ENCODE assay signal across 16 mouse cellular contexts in the genomic region with DNA sequence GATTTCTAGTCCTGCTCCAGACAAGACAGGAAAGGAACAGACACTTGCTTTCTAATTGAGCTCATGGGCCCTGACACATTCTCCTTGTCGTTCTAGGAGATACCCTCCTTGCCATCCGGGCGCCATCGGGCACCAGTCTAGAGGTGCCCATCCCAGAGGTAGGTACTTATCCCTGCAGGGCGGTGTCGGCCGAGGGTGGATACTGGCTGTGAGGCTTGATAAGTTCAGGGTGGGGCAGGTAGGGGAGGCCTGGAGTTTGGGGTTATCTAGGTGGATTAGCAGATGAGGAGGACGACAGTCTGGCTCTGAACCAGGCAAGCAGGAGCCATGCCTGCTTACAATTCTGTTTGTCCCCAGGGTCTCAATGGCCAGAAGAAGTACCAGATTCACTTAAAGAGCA. TPM values are rescaled to one million over a fixed set of nuclear protein-coding genes. Genes with fewer than 3 reads are reported as not detected.
DNase-seq lines count a peak whose midpoint lies in the region; ATAC-seq and TF ChIP-seq lines count a peak whose summit lies in the region.
"Had no signal": no experiment of that assay in that cellular context is flagged by ENCODE, and none has a peak within 500 bp of the region (broad histone marks: within the 10 kb centered on the region; RNA-seq: fewer than 3 reads in every experiment).

No protein-coding gene starts in this region.

- no peak overlapping the region for H3K4me2 ChIP-seq in hindbrain, embryonic 12.5 days (replicated peaks)
- H3K4me2 ChIP-seq in forebrain, postnatal 0 days (ENCODE audit: low read depth), result no peak overlapping the region

- ATAC-seq in hindbrain, embryonic 12.5 days (ENCODE audit: low FRiP score), result no peak
- ATAC-seq in forebrain, postnatal 0 days, result no peak
- ATAC-seq: CD4-positive, CD25-positive, alpha-beta regulatory T cell, adult 4 months; midbrain, embryonic 16.5 days; Patski had no signal

- peaks cover 18% of the 10 kb centered on the region for H3K4me1 ChIP-seq in hindbrain, embryonic 12.5 days
- 0 out of 2 replicates have a peak, but pooled peaks cover 9% of the 10 kb centered on the region for H3K4me1 ChIP-seq in forebrain, postnatal 0 days (ENCODE audit: insufficient read depth)

- H3K36me3 ChIP-seq in hindbrain, embryonic 12.5 days, result peaks cover 49% of the 10 kb centered on the region
- H3K36me3 ChIP-seq in forebrain, postnatal 0 days (ENCODE audit: insufficient read depth), result peaks cover 47% of the 10 kb centered on the region

- TF ChIP-seq CTCF in forebrain, postnatal 0 days (IDR thresholded peaks at IDR 0.05; ENCODE audit: low read depth), result no peak

- WGBS in hindbrain, embryonic 12.5 days, result 90% methylated on average over 8 of the region's 8 CpGs
- 95% methylated on average over 8 of the region's 8 CpGs for WGBS in forebrain, postnatal 0 days

- no peak overlapping the region for H3K27ac ChIP-seq in hindbrain, embryonic 12.5 days
- no peak overlapping the region for H3K27ac ChIP-seq in forebrain, postnatal 0 days (ENCODE audit: low read depth, low read length)
- H3K27ac ChIP-seq: hindbrain, embryonic 10.5 days; layer of hippocampus, adult 2 months had no signal

- no peak overlapping the region for H3K4me3 ChIP-seq in hindbrain, embryonic 12.5 days
- H3K4me3 ChIP-seq in forebrain, postnatal 0 days (ENCODE audit: low read depth, low read length), result no peak overlapping the region
- H3K4me3 ChIP-seq: hindbrain, embryonic 10.5 days; layer of hippocampus, adult 2 months had no signal

- H3K27me3 ChIP-seq in hindbrain, embryonic 12.5 days, result peaks cover 6% of the 10 kb centered on the region; the same call in 1 of the 2 replicates
- no peaks in the 10 kb centered on the region for H3K27me3 ChIP-seq in forebrain, postnatal 0 days (ENCODE audit: insufficient read depth, low read length)
- H3K27me3 ChIP-seq: Patski had no signal

- no peak overlapping the region for H3K9ac ChIP-seq in hindbrain, embryonic 12.5 days
- H3K9ac ChIP-seq in forebrain, postnatal 0 days, result no peak overlapping the region

- DNase-seq in kidney, adult 11 months, result peak; percentile 16
- no peak for DNase-seq in kidney, adult 18-20 months
- peak; percentile 84 for DNase-seq in c-Kit-negative CD71-positive TER-119-positive erythroid progenitor cells, embryonic 14.5 days (ENCODE audit: low read depth, low spot score)
- DNase-seq in liver, result peak; percentile 95
- DNase-seq in spleen, postnatal 10 days (ENCODE audit: low spot score in 2 of 2), result peak; percentile 77 to 87
- DNase-seq in cerebellum, postnatal 36 days, result no peak
- DNase-seq in forebrain, postnatal 0 days, result no peak
- DNase-seq: kidney, adult 9 months; left cerebral cortex, postnatal 4 days; lung, postnatal 10 days had no signal

- no peaks in the 10 kb centered on the region for H3K9me3 ChIP-seq in hindbrain, embryonic 12.5 days (replicated peaks)
- no peaks in the 10 kb centered on the region for H3K9me3 ChIP-seq in forebrain, postnatal 0 days (ENCODE audit: low read length)
- H3K9me3 ChIP-seq: hindbrain, embryonic 10.5 days had no signal

RNA-seq across cellular contexts. Expression of gene E2f4, which starts 2.5 kb away (rescaled TPM):
- 68.8 and 69.9 TPM in 2 replicates for polyA plus RNA-seq in hindbrain, embryonic 12.5 days (2016; fragmentation: Nextera tagmentation; extraction: Ambion mirVana)
- 26.2 and 36.7 TPM in 2 replicates for total RNA-seq in forebrain, postnatal 0 days (2014; rRNA removed)
- 30.6 and 31.6 TPM in 2 replicates for polyA plus RNA-seq in forebrain, postnatal 0 days (2015; fragmentation: Nextera tagmentation; extraction: Ambion mirVana)

RNA-seq across cellular contexts. Expression of gene Exoc3l, which starts 4.1 kb away (rescaled TPM):
- polyA plus RNA-seq in hindbrain, embryonic 12.5 days (2016; fragmentation: Nextera tagmentation; extraction: Ambion mirVana), result 12.7 and 15.7 TPM in 2 replicates
- total RNA-seq in forebrain, postnatal 0 days (2014; rRNA removed), result 1.8 and 2.7 TPM in 2 replicates
- 7.0 and 7.5 TPM in 2 replicates for polyA plus RNA-seq in forebrain, postnatal 0 days (2015; fragmentation: Nextera tagmentation; extraction: Ambion mirVana)

RNA-seq across cellular contexts. Expression of gene Elmo3, which starts 5.4 kb away (rescaled TPM):
- 2.7 and 3.2 TPM in 2 replicates for polyA plus RNA-seq in hindbrain, embryonic 12.5 days (2016; fragmentation: Nextera tagmentation; extraction: Ambion mirVana)
- total RNA-seq in forebrain, postnatal 0 days (2014; rRNA removed), result 0.86 and 0.92 TPM in 2 replicates
- 0.54 and 1.1 TPM in 2 replicates for polyA plus RNA-seq in forebrain, postnatal 0 days (2015; fragmentation: Nextera tagmentation; extraction: Ambion mirVana)

RNA-seq across cellular contexts. Expression of gene 4931428F04Rik, which starts 10.3 kb away (rescaled TPM):
- polyA plus RNA-seq in hindbrain, embryonic 12.5 days (2016; fragmentation: Nextera tagmentation; extraction: Ambion mirVana), result 63.2 and 74.0 TPM in 2 replicates
- total RNA-seq in forebrain, postnatal 0 days (2014; rRNA removed), result 54.2 and 70.9 TPM in 2 replicates
- polyA plus RNA-seq in forebrain, postnatal 0 days (2015; fragmentation: Nextera tagmentation; extraction: Ambion mirVana), result 124 and 146 TPM in 2 replicates

RNA-seq across cellular contexts. Expression of gene Nol3, which starts 24.0 kb away (rescaled TPM):
- 2.7 and 4.0 TPM in 2 replicates for polyA plus RNA-seq in hindbrain, embryonic 12.5 days (2016; fragmentation: Nextera tagmentation; extraction: Ambion mirVana)
- 1.5 and 1.7 TPM in 2 replicates for total RNA-seq in forebrain, postnatal 0 days (2014; rRNA removed)
- polyA plus RNA-seq in forebrain, postnatal 0 days (2015; fragmentation: Nextera tagmentation; extraction: Ambion mirVana), result 3.0 and 4.3 TPM in 2 replicates

Comparison
In these comparisons a context has a peak if more than half of its experiments do, and no peak if none do; other contexts are left out.
1. DNase-seq: peak in kidney, adult 11 months (single experiment), c-Kit-negative CD71-positive TER-119-positive erythroid progenitor cells, embryonic 14.5 days (single experiment), liver (single experiment) and spleen, postnatal 10 days (2 of 2); none in kidney, adult 18-20 months (single experiment), cerebellum, postnatal 36 days (0 of 2) and forebrain, postnatal 0 days (single experiment).